Mouse (Mus musculus): Measurements from ENCODE around the gene Tecpr1.

Gene Tecpr1

GRCm38 (mm10) chr5:144169275-144169975 is 54.0 kb downstream of the Tecpr1 start:
- peak; percentile 63 to 68 for DNase-seq (ENCODE audit: low spot score in 2 of 2)

- no peak for DNase-seq (ENCODE audit: low spot score in 2 of 2)
Observed at GRCm38 (mm10) chr5:144165756-144166155, 57.7 kb downstream of the Tecpr1 start.

- DNase-seq (ENCODE audit: low spot score in 2 of 2) = no peak
Observed at GRCm38 (mm10) chr5:144162813-144163517, 60.5 kb downstream of the Tecpr1 start.

- no peak for DNase-seq (ENCODE audit: low spot score in 2 of 2)
Observed at GRCm38 (mm10) chr5:144162080-144162812, 61.2 kb downstream of the Tecpr1 start.

- no peak for DNase-seq (ENCODE audit: low spot score in 2 of 2)
Observed at GRCm38 (mm10) chr5:144159137-144159536, 64.3 kb downstream of the Tecpr1 start.

- peak; percentile 76 to 81 for DNase-seq (ENCODE audit: low spot score in 2 of 2)
Observed at GRCm38 (mm10) chr5:144158604-144159003, 64.8 kb downstream of the Tecpr1 start.

GRCm38 (mm10) chr5:144154528-144154927 is 68.9 kb downstream of the Tecpr1 start:
- peak; percentile 66 to 78 for DNase-seq (ENCODE audit: low spot score in 2 of 2)

- no peak for DNase-seq (ENCODE audit: low spot score in 2 of 2)
Observed at GRCm38 (mm10) chr5:144151270-144151669, 72.1 kb downstream of the Tecpr1 start.

GRCm38 (mm10) chr5:144149530-144149929 is 73.9 kb downstream of the Tecpr1 start:
- no peak for DNase-seq (ENCODE audit: low spot score in 2 of 2)

- no peak for DNase-seq (ENCODE audit: low spot score in 2 of 2)
Observed at GRCm38 (mm10) chr5:144146898-144147297, 76.5 kb downstream of the Tecpr1 start.

All from right cerebral cortex, postnatal 10 days (tissue).